Mouse (Mus musculus) heart, postnatal 36 days (tissue): ENCODE results near the gene Acss2. TPM values are rescaled to one million over a fixed set of nuclear protein-coding genes. Genes with fewer than 3 reads are reported as not detected.
"Not testable (repeated sequence)": the region's sequence is repeated elsewhere in the genome, so short reads cannot be mapped to it uniquely, and the experiment has no call there.

Source experiments
- DNase-seq, 2 experiments: peaks; one replicate each; pipeline ENCODE4 v3.0.0; 2021 to 2022
- intact Hi-C: fragments of 180-260 bp; cut with DNase I; formaldehyde crosslinking; loops from one replicate; pipeline ENCODE4 v1.15.1; 2025
- total RNA-seq, 2 experiments: library from RNA; stranded (reverse); gene quantifications; 2 replicates each; pipeline ENCODE4 v1.2.3; 2021

The Acss2 gene
- total RNA-seq, 2 experiments from 2014 or later: 36.3 to 41.6 TPM

DNA sequence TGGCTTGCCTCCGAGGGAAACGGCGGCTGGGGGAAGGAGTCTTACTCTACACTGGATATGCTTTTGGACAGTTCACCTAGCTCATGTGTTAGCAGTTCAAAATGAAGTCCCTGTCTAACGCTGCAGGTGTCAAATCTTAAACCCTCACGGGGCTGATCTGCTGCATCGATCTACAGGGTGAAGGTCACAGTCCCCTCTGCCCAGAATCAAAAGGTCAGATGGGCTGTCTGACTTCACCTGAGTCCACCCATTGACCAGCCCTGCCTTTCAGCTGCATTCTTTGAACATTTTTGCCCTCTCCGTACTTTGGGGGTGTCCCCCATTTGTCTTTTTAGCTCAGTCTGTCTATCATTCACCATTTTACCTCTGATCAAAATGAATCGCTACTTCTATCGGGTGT, 67.3 kb downstream of the Acss2 start:
- intact Hi-C loops: no loop called here

DNA sequence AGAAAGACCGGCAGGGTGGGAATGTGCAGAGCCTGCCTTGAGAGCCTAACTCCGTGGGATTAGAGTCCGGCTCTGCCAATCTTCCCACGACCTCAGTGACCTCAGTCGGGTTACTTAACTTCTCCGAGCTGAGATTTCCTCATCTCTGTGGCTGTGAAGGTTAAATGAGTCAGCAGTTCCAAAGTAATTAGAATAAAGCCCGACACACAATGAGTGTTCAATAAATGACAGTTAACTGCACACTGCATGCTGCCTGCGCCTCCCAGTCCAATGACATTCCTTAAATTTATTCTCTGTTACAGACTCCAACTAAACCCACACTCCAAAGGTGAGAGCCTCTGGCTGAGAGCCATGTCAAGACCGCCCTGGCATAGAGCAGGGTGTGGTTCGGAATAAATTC, 67.7 kb downstream of the Acss2 start:
- no peak for DNase-seq
- intact Hi-C loops: no loop called here

More for the DNA sequence above, 67.3 kb downstream of the Acss2 start:
- no peak for DNase-seq

DNA sequence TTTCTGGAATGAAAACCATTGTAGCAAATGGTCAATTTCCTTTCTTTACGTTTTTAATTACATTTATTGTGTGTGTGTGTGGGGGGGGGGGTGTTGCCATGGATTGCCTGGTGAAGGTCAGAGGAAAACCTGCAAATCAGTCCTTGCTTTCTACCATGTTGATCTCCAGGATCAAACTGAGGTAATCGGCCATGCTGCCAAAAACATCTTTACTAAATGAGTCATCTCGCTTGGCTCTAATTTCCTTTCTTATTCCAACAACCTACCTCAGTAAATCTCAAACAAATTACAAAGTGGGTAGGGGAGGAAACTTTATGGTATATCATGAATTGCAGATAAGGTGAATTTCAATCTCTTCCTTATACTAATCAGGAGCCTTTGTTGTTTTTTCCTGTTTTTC, 70.4 kb downstream of the Acss2 start:
- DNase-seq: no peak
- intact Hi-C loops: no loop called here

DNA sequence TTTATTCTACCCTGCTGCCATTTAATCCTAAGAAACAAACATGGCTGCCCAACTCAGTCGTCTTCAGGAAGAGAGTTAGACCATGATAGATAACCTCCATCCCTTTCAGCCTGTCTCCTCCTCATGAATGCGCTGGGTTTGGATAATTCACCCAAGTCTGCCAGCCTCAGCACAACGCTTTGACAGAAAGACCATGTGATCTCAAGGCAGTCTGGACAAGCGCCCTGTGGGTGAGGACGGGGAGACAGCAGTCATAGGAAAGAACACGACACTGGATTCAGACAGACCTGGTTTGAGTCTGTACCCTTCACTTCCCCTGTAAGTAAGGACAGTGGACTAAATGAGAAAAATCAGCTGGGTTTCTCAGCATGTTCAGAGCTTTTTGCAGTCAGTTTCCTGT, 71.8 kb downstream of the Acss2 start:
- intact Hi-C loops: no loop called here
- DNase-seq: no peak

DNA sequence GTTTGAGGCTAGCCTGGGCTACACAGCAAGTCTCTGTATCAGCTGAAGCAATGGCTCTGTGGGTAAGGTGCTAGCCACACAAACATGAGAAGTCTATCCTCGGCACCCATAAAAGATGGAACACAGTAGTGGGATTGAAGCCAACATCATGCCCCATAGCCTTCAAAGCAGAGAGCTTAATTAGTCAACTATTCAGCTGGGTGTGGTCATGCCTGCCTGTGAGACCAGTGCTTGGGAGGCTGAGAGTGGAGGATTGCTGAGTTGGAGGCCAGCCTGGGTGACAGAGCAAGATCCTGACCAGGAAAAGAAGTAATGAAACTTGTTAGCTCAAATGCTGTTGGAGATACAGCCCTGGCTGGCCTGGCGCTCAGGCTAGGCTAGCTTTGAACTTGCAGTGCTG, 73.1 kb downstream of the Acss2 start:
- intact Hi-C loops: no loop called here
- DNase-seq: no peak

DNA sequence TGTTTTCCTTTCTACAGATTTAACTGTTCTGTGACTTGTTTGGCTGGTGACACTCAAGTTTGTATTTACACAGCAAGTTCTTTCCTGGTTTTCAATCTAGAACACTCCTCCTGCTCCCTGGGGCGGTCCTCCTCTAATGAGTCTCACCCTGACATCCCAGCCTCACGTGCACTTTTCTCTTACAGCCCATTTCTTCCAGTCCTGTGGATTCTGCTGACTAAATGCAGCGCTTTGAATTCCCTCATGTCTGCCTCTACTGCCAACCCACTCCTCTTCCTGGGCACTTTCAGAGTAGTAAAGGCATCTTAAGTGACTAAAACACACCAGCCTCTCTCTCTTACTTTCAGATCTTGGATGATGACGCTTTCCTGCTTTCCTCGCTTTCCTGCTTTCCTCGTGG, 73.9 kb downstream of the Acss2 start:
- intact Hi-C loops: no loop called here
- no peak for DNase-seq

DNA sequence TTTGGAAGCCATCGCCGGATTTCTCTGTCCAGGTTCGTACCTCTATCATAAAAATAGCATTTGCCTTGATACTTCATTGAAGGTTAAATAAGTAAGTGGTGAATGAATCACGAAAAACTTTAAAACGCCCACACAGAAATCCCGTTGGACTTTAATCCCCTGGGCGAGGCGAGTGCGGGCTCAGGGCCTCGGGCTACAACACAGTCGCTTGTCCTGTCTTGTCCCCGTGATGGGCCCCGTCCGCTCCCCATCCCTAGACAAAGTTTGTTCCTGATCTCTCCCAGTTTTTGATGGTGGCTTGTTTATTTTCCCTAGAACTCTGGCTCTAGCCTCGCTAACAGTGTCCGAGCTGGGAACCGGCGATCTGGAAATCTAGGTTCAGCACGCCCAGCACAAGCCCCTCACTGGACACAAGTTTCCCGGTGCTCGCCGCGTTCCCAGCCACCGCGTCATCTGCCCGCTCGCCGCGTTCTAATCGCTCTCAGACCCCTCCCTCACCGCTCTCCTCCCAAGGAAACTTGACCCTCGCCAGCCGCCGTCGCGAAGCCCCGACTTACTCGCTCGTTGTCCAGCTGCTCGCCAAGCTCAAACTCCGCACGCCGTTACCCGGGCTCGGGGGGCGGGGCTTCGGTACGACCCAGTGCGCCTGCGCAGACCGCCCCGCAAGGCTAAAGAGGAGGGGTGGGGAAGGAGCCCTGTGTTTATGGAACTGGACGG, 74.5 kb downstream of the Acss2 start, which contains the start of gene Gss:
Gene Gss, minus strand, starts transcription at position 674 of the 717 bp plus-strand sequence.
- intact Hi-C loops: no loop called here
- peak; percentile 99 to 100 for DNase-seq

DNA sequence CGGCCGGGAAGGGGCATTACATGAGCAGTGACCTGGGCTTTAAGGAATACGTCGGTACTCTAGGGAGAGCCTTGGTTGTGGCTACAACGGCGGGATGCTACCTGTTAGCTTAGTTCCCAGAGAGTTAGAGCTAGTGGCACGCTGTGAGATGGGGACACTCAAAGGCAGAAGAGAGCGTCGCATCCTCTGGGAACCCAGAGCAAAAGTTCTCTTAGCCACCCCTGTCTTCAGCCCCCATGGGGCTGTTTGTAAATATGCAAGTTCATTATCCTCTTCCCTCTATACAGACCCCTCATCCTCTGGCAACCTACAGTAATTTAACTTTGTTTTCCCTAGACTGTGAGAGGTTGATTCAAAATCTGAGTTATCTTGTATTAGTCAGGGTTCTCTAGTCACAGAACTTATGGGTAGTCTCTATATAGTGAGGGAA, 75.1 kb downstream of the Acss2 start:
- intact Hi-C loops: no loop called here
- DNase-seq: no peak

DNA sequence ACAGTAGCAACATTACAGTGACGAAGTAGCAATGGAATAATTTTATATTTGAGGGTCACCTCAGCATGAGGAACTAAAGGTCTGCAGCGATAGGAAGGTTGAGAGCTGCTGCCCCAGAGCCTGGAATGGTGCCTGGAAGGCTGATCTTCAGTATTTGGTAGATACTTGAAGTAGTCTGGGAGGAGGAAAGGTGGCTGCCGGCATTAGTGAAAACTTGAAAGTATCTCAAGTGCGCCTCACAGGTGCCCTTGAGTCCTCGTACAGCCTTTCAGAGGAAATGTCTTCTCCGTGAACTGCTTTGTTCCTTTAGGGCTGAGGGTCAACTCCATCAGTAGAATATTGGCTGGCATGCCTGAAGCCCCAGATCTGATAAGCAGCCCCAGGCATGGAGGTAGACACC, 77.8 kb downstream of the Acss2 start:
- DNase-seq: no peak
- intact Hi-C loops: no loop called here

DNA sequence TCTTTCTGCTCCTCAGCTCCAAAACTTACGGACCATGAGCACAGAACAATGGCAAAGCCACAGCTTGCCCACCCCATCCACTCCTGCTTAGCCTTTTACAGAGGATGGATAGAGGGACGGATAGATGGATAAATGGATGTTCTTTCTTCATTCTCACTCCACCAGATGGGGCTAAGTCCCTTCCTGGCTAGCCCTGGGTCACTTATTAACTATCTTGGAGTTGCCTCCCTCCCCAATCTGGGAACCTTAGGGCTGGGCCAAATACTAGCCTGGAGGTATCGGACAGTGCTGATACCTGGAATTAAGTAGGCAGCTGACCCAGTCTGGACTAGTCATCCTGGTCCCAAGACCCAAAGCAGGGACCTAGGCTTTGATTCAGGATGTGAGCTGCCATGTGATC, 86.0 kb downstream of the Acss2 start:
- no peak for DNase-seq
- intact Hi-C loops: no loop called here

DNA sequence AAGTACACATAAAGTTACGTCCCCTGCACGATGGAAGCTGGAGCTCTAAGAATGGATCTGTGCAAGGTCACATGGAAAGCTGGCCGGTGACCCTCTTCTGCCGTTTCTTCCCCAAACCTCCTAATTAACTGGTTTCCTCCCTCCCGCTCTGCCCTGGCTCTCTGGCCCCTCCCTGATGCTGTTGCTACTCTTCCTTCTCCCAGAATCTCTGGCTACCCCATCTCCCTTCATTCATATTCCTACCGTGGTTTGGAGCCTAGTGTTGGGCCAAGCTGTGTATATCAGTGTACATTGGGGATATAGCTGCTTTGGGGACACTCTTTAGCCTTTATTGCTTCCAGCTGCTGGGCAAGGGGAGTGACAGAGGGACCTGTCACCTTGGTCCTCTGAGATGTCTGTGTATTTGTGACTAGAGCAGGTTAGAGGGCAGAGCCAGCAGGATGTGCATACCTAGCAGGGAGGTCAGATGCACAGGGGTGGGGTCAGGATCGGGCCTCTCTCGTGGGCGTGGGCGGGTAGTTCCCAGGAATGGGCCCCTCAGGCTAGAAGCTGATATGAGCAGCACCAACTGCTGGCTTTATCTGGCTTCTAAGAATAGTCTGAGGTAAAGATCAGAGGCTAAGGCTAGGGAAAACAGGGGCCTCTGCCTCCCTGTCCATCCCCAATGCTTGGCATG, 87.0 kb downstream of the Acss2 start:
- DNase-seq: no peak
- intact Hi-C loops: no loop called here

DNA sequence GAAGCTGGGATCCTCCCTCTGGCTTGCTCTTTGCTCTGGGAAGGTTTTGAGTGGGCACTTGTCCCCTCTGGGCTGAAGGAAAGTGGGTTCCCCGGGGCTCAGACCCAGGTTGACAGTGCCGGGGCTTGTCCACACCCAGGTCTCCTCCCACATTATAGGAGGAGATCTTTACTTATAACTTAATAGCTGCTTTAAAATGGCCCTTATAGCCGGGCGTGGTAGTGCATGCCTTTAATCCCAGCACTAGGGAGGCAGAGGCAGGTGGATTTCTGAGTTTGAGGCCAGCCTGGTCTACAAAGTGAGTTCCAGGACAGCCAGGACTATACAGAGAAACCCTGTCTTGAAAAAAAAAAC, 87.5 kb downstream of the Acss2 start:
- DNase-seq, intact Hi-C loops: not testable (repeated sequence)

DNA sequence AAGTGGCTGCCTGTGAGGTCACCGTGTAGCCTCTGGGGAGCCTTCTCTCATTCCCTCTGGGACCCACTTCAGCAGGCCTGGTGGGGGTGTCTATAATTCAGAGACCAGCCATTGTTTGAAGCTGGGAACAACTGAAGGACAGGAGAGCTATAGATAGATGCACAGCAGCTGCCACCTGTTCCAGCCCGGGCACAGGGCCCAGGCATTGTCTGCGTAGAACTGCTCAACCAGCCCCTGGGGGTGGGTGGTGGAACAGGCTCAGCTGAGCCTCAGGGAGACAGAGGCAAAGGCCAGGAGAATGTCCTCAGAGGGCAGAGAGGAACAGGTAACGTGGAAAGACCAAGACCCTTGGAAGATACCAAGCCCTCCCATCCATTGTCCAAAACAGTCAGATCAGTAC, 88.6 kb downstream of the Acss2 start:
- intact Hi-C loops: no loop called here
- DNase-seq: no peak

DNA sequence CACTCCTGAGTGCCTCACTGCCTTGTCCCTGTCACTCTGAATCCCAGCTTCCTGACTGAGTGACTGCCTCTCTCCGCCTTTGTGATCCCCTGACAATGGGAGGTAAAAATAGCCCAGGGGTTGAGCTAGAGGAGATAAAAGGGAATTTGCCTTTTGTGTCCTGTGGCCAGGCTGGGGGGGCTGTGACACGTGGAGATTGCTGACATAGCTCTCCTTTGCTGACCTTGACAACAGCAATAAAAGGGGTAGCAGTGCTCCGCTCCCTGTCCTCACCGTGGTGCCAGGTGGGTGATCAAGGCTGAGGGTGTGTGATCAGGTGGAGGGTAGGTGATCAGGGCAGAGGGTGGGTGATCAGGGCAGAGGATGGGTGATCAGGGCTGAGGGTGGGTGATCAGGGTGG, 93.2 kb downstream of the Acss2 start, which contains the start of gene Myh7b:
Gene Myh7b, plus strand, starts transcription at position 235 of the 400 bp plus-strand sequence.
- DNase-seq: no peak
- intact Hi-C loops: no loop called here

DNA sequence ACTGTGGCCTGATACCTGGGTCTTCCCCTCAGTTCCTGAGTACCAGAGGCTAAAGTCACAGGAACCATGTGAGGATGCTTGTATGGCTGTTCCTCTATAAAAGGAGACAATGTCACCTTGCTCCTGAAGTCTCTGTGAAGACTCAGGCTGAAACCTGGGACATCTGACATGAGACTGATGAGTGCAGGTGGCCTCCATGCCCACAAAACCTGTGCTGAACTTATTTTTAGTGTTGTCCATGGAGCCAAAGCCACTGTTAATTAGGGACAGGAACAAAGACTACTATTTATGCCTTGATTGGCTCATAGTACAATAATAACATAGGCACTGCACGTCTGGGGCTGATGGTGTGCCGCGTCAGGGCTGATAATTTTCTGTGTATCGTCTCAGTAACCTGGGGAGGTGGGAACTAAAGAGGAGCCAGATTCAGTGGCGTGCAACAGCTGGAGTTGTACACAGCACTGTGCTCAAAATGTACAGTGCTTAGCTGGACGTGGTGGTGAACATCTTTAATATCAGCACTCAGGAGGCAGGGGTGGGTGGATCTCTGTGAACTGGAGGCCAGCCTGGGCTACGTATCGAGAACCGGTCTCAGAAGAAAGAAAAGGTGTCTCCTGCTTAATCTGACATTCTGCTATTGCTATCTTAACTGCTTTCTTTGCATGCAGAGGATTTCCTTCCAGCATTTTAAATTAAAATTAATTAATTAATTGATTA, 94.2 kb downstream of the Acss2 start:
- no peak for DNase-seq
- intact Hi-C loops: no loop called here

DNA sequence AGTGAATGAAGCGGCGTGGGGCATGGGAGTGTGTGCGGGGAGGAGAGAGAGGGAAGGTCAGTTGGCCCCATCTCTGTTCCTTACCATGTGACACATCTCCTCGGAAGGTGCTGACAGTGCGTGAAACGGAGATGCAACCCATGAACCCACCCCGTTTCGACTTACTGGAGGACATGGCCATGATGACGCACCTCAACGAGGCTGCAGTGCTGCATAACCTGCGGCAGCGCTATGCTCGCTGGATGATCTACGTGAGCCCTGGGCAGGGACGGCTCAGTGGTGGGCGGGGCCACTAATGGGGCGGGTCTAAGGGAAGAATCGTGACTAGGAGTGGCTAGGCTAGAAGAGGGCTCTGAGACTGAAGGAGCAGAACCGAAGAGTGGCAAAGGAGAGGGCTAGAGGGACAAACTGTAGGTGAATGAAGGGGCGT, 95.6 kb downstream of the Acss2 start:
- intact Hi-C loops: no loop called here
- peak in 1 of 2 experiments; percentile 58 for DNase-seq

DNA sequence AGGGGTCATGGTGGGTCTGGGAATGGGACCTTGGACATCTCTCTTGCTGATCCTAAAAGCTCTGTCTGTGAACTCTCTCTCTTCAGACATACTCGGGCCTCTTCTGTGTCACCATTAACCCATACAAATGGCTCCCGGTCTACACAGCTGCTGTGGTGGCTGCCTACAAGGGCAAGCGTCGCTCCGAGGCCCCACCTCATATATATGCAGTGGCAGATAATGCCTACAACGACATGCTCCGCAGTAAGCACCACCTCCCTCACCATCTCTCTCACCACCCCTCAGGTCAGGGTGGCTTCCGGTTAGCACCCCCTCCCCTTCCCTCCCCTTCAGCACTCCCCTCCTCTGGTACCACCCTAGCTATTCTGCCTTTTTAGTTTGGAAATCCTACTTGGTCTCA, 96.2 kb downstream of the Acss2 start:
- DNase-seq: no peak
- intact Hi-C loops: no loop called here

DNA sequence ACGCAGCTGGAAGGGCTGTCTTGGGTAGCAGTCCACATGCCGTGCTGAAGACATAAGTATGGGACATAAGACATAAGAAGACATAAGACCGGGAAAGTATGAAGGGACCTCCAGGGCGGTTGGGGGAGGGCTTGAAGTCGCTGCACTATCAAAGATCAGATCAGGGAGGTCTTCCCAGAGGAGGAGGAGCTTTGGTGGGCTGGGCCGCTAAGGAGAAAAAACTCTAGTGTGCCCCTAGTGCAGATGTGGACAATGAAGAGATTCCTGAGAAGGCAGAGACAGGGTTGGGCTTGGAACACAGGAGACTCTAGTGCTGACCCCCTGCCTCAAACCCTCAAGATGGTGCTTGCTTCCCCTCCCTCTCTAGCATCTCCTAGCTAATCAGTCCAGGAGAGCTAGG, 99.2 kb downstream of the Acss2 start:
- intact Hi-C loops: no loop called here

DNA sequence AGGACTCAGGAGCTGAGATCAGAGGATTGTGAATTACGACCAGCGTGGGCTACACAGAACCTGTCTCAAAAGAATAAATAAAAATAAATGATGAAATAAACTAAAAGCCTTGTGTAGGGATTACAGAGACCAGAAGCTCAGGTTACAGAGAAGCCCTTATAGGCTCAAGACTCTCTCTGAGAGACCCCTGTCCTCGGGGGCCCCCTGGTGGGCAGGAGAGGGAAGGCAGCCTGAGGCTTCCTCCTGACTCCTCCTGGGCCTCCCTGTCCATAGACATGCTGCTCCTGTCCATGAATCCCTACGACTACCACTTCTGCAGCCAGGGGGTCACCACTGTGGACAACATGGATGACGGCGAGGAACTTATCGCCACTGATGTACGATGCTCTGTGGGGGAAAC, 102.1 kb downstream of the Acss2 start:
- intact Hi-C loops: loop anchor here (1.0 kb wide), 1 partner anchor 104 kb away; no protein-coding TSS in a partner anchor
- DNase-seq: peak; percentile 84 to 92

More for the DNA sequence above, 99.2 kb downstream of the Acss2 start:
- no peak for DNase-seq

DNA sequence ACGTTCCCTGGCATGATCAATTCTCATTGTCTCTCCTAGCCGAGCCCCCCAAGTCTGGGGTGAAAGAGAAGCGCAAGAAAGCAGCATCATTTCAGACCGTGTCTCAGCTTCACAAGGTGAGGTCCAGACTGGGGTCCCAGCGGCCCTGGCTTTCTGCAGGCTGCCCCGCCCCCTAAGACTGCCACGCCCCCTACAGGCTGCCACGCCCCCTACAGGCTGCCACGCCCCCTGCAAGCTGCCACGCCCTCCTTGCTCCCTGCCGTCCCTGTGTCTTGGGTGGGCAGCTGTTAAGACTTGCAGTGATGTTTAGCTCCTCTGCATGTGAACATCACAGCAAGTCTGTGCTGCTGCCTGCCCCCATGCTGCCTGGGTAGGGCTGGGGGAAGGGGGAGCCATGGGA, 104.9 kb downstream of the Acss2 start:
- intact Hi-C loops: no loop called here
- DNase-seq: no peak

DNA sequence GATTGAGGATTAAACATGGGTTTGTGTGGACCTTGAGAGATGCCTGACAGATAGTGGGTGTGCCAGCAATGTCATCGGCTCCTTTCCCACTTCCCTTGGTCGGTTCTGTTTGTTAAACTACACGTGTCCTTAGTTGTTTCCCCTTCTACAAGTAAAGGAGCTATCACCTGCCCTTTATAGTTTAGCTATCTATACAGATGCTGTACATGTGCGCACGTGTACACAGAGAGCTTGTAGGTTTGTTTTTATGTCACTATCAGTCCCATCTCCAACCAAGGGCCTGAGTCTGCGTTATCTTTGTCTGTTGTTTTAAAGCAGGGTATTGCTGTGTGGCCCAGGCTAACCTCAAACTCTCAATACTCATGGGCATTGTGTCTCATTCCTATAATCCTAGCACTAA, 106.2 kb downstream of the Acss2 start:
- intact Hi-C loops: no loop called here
- DNase-seq: no peak

DNA sequence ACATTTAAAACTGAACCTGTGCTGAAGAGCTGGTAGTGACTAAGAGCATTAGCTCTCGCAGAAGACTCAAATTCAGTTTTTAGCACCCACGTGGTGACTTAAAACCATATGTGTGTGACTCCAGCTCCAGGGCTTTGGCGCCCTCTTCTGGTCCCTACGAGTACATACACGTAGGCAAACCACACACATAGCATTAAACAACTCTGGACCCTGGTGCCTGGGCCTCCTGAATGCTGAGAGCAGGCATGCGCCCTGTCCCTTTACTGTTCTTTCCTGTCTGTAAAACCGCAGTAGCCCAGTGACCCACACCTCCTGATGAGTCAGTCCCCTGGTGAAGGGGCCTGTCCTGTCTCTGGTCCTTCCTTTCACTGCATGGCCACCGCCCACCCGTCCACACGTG, 107.0 kb downstream of the Acss2 start:
- DNase-seq: no peak
- intact Hi-C loops: no loop called here
